Mouse (Mus musculus) cerebellum, postnatal 10 days (tissue): ENCODE measurements around the gene Mlh3.

Source experiments
- DNase-seq, 2 experiments: peaks; one replicate each; pipeline ENCODE4 v3.0.0; 2021; ENCODE audit warnings: mixed read lengths in 2 of 2

Gene Mlh3

DNA sequence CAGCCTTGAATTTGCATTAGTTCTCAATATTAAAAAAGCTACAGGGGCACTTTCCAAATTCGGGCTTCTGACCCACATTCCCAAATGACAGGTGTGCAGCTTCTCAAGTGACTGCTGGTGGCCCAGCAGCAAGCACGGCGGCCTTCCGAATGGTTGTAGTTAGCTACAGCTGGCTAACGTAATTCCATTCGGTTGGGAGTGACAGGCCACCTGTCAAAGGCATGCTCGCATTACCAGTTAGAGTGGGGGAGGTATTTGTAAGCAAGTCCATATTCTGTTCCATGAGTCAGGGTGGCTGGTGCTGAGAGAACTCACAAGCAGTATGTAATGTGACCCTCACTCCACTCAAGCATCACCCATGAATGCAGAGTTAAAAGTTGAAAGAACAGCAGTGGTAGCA is 43.2 kb downstream of the Mlh3 start:
- no peak for DNase-seq

DNA sequence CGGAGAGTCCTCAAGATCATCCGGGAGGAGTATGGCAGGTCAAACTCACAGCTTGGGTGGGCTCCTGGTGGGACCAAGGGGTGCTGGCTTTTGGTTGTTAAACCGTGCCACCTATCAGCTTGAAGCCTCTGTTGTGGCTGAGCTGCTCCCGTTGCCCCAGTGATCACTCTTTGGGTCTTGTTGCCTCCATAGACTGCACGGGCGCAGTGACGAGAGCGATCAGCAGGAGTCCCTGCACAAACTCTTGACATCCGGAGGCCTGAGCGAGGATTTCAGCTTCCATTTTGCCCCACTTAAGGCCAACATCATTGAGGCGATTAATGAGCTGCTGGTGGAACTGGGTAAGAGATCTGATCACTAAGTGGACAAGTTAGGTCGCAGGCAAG is 50.5 kb downstream of the Mlh3 start:
- DNase-seq, result peak in 1 of 2 experiments; percentile 32

DNA sequence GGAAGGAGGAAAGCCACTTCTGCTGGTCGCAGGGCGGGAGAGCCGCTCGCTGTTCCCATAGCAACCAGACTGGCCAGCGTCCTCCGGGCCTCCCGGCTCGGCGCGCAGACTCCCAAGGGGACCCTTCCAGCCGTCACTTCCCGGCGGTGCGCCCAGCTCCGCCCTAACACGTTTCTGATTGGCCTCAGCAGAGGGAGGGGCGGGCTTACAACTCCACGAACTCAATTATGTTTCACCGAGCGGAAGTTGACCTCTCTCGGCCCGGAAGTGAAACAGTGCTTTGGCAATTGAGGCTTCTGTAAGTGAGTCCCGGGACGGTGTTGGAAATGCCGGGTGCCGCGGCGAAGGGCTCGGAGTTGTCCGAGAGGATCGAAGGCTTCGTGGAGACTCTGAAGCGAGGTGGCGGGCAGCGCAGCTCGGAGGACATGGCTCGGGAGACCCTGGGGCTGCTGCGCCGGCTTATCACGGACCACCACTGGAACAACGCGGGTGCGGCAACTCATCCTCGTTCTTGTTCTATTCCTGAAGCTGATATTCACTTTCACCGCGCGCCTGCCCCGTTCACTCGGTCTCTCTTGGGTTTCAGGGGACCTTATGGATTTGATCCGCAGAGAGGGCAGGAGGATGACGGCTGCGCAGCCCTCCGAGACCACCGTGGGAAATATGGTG is 51.0 kb downstream of the Mlh3 start, which contains the start of gene Eif2b2:
Eif2b2 (plus strand) TSS at position 246 of the 669 bp plus-strand sequence.
- peak; percentile 98 to 99 for DNase-seq

DNA sequence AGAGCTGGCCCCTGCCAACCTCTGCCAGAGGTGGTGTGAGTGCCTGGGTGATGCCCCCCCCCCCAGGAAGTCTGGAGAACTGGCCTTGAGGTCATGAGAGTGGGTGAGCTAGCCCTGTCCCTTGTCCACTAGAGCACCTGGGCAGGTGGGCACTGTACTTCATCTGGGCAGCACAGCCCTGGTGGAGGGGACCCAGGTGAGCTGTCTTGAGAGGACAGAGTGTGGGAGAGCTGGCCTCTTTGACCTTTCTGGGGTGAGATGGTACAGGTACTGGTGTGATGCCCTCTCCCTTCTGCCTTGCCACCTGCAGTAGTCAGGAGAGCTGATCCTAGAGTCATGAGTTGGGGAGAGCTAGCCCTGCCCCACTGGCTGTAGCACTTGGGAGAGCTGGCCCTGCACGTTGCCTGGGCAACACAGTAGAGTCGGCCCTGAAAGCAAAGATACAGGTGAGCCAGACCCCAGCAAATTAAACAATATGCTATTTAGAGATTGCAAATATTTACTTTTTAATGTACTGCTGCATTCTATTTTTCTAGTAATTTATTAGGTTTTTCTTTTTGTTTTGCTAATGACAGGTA is 52.6 kb downstream of the Mlh3 start:
- DNase-seq, result no peak

GRCm38 (mm10) chr12:85215031-85215430 is 55.4 kb downstream of the Mlh3 start:
- no peak for DNase-seq

GRCm38 (mm10) chr12:85208687-85209199 is 61.7 kb downstream of the Mlh3 start:
- peak in 1 of 2 experiments; percentile 25 for DNase-seq

- DNase-seq, result no peak
Observed at GRCm38 (mm10) chr12:85205425-85205824, 65.0 kb downstream of the Mlh3 start.

- no peak for DNase-seq
Observed at GRCm38 (mm10) chr12:85204105-85204504, 66.3 kb downstream of the Mlh3 start.

DNA sequence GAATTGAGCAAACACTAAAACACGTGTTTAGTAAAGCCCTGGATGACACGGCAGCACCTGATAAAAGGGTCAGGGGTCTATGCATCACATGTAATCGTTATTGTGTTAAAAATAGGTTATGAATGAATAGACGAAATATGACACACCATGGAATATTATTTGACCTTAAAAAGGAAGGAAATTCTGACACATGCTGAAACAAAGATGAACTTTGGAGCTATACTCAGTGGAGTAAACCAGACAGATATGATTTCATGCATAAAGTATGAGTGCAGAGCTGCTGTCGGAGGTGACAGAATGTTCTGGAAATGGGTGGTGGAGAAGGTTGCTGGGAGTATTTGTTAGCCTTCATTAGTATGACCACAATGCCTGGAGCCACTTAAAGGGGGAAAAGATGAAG is 66.7 kb downstream of the Mlh3 start:
- DNase-seq, result no peak

DNA sequence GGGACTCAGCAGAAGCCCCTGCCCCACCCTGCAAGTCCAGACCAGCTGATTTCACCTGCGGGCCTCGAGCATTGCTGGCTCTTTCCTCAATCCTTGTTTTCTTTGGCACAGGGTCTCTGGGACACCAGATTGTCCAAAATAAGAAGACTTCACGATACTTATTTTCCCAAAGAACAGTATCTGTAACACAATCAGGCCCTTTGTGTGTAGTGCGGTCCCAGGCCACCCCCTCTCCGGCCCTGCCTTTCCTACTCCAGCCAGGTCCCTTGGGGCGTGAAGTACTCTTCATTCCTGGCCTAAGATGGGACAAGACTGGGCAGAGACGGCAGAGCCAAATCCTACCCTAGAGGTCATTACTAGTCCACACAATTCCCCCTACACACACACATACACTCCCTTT is 68.2 kb downstream of the Mlh3 start:
- no peak for DNase-seq

DNA sequence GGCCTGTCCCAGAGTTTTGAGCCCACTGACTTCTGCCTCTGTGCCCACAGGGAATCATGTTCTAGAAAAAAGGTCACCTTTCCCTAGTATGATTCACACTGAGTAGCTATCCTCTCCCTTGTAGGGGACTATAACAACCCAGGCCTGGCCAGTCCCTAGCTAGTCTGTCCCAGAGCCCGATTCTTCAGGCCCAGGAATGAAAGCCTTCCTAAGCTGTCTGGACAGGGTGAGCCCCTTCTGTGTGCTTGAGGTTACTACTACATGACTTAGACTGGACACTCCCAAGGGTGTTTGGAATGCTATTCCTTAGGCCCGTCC is 68.6 kb downstream of the Mlh3 start:
- DNase-seq, result no peak

- DNase-seq, result peak; percentile 60 to 63
Observed at GRCm38 (mm10) chr12:85200929-85201829, 69.2 kb downstream of the Mlh3 start.

- no peak for DNase-seq
Observed at GRCm38 (mm10) chr12:85199954-85200353, 70.4 kb downstream of the Mlh3 start.

DNA sequence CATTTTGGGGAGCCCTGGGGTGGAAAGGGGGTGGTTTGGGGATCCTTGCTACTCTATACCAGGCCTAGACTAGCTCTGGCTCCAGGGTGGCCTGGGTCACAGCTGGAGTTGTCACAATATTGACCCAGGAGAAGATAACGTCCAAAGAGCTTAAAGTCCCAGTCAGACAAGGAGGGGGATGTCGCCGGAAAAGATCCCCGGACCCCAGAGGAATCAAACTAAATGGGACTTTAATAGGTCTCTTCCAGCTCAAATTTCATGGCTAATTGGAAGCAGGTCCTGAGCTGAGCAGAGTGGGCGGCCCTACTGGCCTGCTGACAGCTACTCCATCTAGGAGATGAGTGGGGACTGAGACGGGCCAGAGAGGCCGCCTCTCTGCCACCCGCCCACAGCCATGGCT is 72.5 kb downstream of the Mlh3 start:
- DNase-seq, result no peak

- no peak for DNase-seq
Observed at GRCm38 (mm10) chr12:85197371-85197770, 73.0 kb downstream of the Mlh3 start.

- DNase-seq, result no peak
Observed at GRCm38 (mm10) chr12:85196191-85196590, 74.2 kb downstream of the Mlh3 start.

DNA sequence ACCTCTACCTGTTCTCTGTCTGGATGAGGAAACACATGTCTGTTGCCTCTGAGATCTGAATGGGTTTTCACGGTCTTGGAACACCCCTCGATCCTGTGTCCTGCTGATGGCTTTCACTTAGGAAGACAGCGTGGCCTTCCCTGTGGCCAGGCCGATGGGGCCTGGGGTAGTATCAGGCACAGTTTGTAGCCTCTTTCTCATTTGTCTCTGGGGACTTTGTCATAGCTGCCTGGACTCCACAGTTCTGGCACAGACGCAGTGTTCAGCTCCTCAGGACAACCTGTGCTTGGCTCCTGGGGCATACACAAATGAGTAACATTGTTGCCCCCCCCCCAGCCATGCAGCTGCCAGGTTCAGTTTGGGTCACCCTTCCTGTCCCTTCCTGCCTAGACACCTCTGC is 75.3 kb downstream of the Mlh3 start:
- peak in 1 of 2 experiments; percentile 25 for DNase-seq

DNA sequence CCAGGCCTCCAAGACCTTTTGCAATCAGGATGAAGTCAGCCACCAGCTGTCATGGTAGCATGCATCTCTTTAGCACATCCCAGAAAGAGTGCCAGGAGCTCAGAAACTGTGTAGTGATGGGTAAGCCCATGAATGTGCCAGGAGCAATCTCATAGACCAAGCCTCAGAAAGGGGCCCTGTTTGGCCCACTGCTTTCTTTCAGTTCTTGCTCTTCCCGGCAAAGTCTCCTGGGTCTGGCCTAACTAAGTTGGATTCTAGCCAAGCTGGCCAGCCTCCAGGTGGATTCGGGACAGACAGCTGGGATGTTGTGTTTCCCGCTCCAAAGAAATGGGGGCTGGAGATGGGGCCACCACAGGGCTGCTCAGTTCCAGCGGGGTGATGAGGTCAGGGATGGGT is 75.8 kb downstream of the Mlh3 start:
- DNase-seq, result peak; percentile 92

DNA sequence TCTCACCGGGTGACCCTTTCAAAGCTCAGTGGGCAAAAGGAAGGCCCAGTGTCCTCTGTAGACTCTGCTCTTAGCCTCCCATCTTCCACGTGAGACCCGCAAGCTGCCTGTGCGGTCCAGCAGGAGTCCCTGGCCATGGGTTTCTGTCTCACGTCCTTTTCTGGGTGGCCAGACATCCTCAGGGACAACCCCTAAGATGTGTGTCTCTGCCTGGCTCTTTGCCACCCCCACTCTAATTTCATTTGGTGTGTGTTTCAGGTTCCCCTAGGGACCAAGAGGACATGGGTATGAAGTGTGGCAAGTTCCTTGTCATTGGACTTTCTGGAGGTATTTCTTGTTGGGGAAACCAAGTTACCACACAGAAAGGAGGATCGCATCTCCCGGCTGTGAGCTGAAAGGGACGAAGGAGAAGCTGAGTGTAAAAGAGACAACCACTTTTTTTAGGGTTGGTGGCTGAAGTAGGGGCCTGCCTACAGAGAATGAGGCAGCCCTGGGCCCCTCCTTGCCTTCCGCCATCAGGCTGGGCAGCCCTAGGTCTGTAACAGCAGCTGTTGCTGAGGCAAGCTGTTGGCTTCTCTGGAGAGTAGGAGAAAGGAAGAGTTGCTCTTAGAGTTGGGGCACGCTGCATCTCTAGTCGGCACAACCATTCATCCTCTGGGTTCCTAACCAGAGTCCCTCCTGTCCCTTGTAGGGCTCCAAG is 76.3 kb downstream of the Mlh3 start:
- peak; percentile 40 to 53 for DNase-seq

GRCm38 (mm10) chr12:85193146-85193545 is 77.3 kb downstream of the Mlh3 start:
- DNase-seq, result peak in 1 of 2 experiments; percentile 28

- peak; percentile 73 to 85 for DNase-seq
Observed at GRCm38 (mm10) chr12:85192461-85193108, 77.8 kb downstream of the Mlh3 start.

- no peak for DNase-seq
Observed at GRCm38 (mm10) chr12:85190290-85190689, 80.1 kb downstream of the Mlh3 start.
